Mouse (Mus musculus) stomach, embryonic 14.5 days (tissue): ENCODE results near the gene Nmbr. TPM values are rescaled to one million over a fixed set of nuclear protein-coding genes. Genes with fewer than 3 reads are reported as not detected.

ENCODE experiments used
- ATAC-seq: fragments of 200-750 bp; cut with Nextera tagmentation; 2 replicates; pipeline ENCODE4 v1.8.0; 2017; ENCODE audit warnings: low read depth, moderate TSS enrichment; ENCODE audit not compliant: insufficient number of reproducible peaks, insufficient read depth, low FRiP score
- H3K27ac ChIP-seq: fragments of 300-500 bp; sonication (generic); 2 replicates; pipeline ENCODE4 v1.5.1; 2014; ENCODE audit warnings: mild to moderate bottlenecking, low read length, moderate library complexity, mixed read lengths
- H3K27me3 ChIP-seq: fragments of 300-500 bp; sonication (generic); 2 replicates; pipeline ENCODE4 v1.6.1; 2014; ENCODE audit warnings: low read length, control low read depth, mixed read lengths; ENCODE audit not compliant: control insufficient read depth, insufficient read depth
- H3K36me3 ChIP-seq: fragments of 300-500 bp; sonication (generic); 2 replicates; pipeline ENCODE4 v1.6.1; 2014; ENCODE audit warnings: mild to moderate bottlenecking, control low read depth, low read length, moderate library complexity, mixed read lengths; ENCODE audit not compliant: control insufficient read depth, insufficient read depth
- H3K4me1 ChIP-seq: fragments of 300-500 bp; sonication (generic); 2 replicates; pipeline ENCODE4 v1.6.1; 2014; ENCODE audit warnings: low read length, control low read depth, mixed read lengths; ENCODE audit not compliant: control insufficient read depth, insufficient read depth
- H3K4me2 ChIP-seq: fragments of 300-500 bp; sonication (generic); replicated peaks from 2 replicates; pipeline ENCODE4 v1.6.1; 2014; ENCODE audit warnings: low read depth, low read length, control low read depth
- H3K4me3 ChIP-seq: fragments of 300-500 bp; sonication (generic); 2 replicates; pipeline ENCODE4 v1.5.1; 2014; ENCODE audit warnings: low read depth, low read length, control low read depth
- H3K9ac ChIP-seq: fragments of 300-500 bp; sonication (generic); replicated peaks from 2 replicates; pipeline ENCODE4 v1.6.1; 2014; ENCODE audit warnings: low read depth, mild to moderate bottlenecking, control low read depth, low read length, moderate library complexity, mixed read lengths
- H3K9me3 ChIP-seq: fragments of 300-500 bp; sonication (generic); 2 replicates; pipeline ENCODE4 v1.6.1; 2016; ENCODE audit warnings: low read depth, low read length, control low read depth; ENCODE audit not compliant: control insufficient read depth
- WGBS: fragments of 180-500 bp; shearing (Covaris S2); extraction: QIAGEN DNeasy Blood & Tissue Kit; methylation state at CpG from one replicate; pipeline ENCODE4 v1.1.7; 2014; 5-methylcytosine and 5-hydroxymethylcytosine counted together
- polyA plus RNA-seq: library from polyadenylated mRNA; unstranded; fragments of >200 nt; fragmentation: Nextera tagmentation; extraction: Ambion mirVana; gene quantifications from 2 replicates; pipeline ENCODE4 v1.2.1, GENCODE M21; 2014

The Nmbr gene
- polyA plus RNA-seq, 1 experiment from 2014 or later: 0.42 TPM

DNA sequence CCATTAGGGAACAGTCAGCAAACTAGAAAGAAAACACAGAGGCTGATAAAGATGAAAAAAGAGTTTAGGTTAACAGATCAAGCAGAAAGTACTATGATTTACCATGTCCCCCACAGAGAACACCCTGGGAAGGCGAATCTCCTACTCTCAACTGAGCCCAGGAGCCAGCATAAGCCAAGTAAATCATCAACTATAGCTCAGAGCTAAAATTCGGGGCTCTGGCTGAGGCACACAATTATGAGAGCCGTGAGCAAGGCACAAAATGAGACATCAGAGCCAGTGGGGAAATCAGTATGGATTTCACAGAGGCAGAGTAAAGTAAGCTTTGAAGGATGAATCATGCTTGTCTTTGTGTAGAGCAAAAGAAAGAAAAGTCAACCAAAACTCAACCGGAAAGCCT, 111.6 kb downstream of the Nmbr start:
- 61% methylated on average over 4 of the region's 4 CpGs for WGBS
- Histone ChIP-seq H3K4me2 (no peak overlapping the region), H3K27ac (no peak overlapping the region), H3K9me3 (no peaks in the 10 kb centered on the region), H3K9ac (no peak overlapping the region), H3K4me1 (no peaks in the 10 kb centered on the region), H3K4me3 (no peak overlapping the region), H3K36me3 (no peaks in the 10 kb centered on the region), H3K27me3 (no peaks in the 10 kb centered on the region)
- no peak for ATAC-seq

Other genes with a start within 250 kb of the Nmbr start
- 5.6 and 7.2 TPM in 2 replicates for gene Adgrg6, start 159.9 kb upstream of the Nmbr start, polyA plus RNA-seq
- gene Vta1, start within 50 bp of the Nmbr start, polyA plus RNA-seq: 99.7 and 107 TPM in 2 replicates
- not detected in 2 replicates for gene Gje1, start 12.6 kb downstream of the Nmbr start, polyA plus RNA-seq